Mouse (Mus musculus): ENCODE results near the gene Fgfrl1. TPM values are rescaled to one million over a fixed set of nuclear protein-coding genes. Genes with fewer than 3 reads are reported as not detected.

Fgfrl1 gene
- polyA plus RNA-seq, 1 experiment from 2014 or later = 7.0 TPM

DNA sequence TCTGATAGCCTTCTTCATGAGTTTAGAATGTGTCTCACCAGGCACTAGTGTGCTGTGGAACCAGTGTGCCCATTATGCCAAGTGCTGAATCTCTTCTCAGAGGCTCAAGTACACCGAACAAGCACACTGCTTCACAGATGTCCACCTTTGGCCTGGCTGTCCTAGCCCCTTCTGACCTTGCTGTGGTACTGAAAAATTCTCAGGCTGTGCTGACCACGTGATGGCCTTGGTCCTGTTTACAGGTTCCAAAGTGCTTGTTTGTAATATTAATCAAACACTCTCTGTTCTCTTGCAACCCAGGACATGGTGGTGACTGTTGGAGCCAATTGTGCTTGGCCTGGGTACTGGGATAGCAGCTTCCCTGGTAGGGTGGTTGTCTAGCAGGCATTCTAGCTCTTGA lies 17.6 kb upstream of the Fgfrl1 start:
- Histone ChIP-seq H3K36me3 (replicated peaks; ENCODE audit: control insufficient read depth, insufficient read depth) (0 out of 2 replicates have a peak, but pooled peaks cover 7% of the 10 kb centered on the region), H3K4me3 (replicated peaks; ENCODE audit: low read length) (no peak overlapping the region), H3K9me3 (ENCODE audit: control insufficient read depth, low read length) (no peaks in the 10 kb centered on the region), H3K9ac (no peak overlapping the region), H3K4me1 (replicated peaks; ENCODE audit: control insufficient read depth, insufficient read depth, low read length) (peaks cover 21% of the 10 kb centered on the region), H3K4me2 (replicated peaks) (no peak overlapping the region), H3K27ac (no peak overlapping the region), H3K27me3 (ENCODE audit: control insufficient read depth, insufficient read depth, low read length) (no peaks in the 10 kb centered on the region)
- 84% methylated on average over 2 of the region's 2 CpGs for WGBS
- ATAC-seq (ENCODE audit: low FRiP score) (no peak), DNase-seq (ENCODE audit: low spot score) (no peak)

DNA sequence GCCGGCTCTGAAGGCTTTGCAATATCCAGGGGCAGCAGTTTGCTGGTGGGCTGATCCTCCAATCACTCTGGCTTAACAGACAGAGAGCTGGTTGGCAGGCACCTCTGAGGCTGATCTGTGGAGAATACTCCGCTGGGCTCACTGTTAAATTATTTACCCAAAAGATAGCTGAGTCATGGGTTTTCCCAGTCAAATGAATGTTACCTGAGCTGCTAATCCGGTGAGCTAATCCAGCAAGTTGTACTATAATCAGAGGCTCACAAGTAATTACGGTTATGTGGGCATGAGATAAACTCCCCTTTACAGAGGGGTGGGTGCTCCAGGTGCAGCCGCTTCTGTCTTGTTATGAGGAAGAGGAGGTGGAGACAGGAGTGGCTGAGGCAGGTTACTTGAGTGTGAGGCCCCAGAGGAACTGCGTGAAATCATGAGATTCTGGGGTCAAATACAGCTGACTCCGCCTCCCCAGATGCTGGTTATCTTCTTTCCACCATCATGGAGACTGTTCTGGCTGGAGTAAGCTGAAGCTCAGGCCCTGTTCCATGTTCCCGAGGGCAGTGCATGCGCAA lies 16.8 kb upstream of the Fgfrl1 start, which contains the start of gene Slc26a1:
Gene Slc26a1 (minus strand): TSS at position 319 of the 566 bp plus-strand sequence.
- Histone ChIP-seq H3K4me1 (replicated peaks; ENCODE audit: control insufficient read depth, insufficient read depth, low read length) (peaks cover 14% of the 10 kb centered on the region), H3K9ac (no peak within 1 kb of the TSS), H3K4me2 (replicated peaks) (no peak within 1 kb of the TSS), H3K27me3 (ENCODE audit: control insufficient read depth, insufficient read depth, low read length) (no peaks in the 10 kb centered on the region), H3K4me3 (replicated peaks; ENCODE audit: low read length) (no peak within 1 kb of the TSS), H3K36me3 (replicated peaks; ENCODE audit: control insufficient read depth, insufficient read depth) (0 out of 2 replicates have a peak, but pooled peaks cover 7% of the 10 kb centered on the region), H3K27ac (no peak within 1 kb of the TSS), H3K9me3 (ENCODE audit: control insufficient read depth, low read length) (no peaks in the 10 kb centered on the region)
- ATAC-seq (ENCODE audit: low FRiP score) (no peak), DNase-seq (ENCODE audit: low spot score) (no peak)
- WGBS = 85% methylated on average over 9 of the region's 9 CpGs

DNA sequence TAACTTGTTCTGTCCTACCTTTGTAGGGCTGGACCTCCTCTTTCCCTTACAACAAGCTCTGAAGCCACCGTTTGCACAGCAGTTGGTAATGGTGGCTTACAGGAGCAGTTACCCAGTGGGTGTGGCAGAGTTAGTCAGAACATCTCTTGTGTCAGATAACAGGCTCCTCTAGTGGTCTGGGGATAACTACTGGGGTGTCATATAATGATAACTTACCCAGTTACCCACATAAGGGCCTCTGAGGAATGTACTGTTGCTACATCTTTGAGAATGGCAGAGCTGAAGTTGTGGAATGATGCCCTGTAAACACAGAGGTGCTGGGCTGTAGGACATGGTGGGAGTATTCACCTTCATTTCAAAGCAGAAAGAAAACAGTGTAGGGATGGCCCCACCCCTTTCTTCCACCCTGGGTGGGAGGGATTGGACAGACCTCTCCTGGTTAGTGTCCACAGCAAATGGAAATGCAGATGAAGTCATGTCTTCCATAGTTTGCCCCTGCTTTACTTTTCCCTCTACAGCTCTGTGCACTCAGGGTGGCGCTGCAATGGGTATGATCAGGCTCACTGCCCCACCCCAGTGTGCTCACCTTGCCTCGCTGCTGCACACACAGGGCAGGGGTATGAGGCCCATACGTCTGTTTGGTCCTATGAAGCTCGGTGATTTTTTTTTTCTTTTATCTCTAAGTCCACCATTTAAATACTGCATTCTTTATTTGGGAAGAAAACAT lies 15.2 kb upstream of the Fgfrl1 start:
- peak; percentile 63 for ATAC-seq (ENCODE audit: low FRiP score)
- Histone ChIP-seq H3K9ac (peak overlapping the region; percentile 69), H3K4me3 (replicated peaks; ENCODE audit: low read length) (peak overlapping the region; percentile 32), H3K9me3 (ENCODE audit: control insufficient read depth, low read length) (no peaks in the 10 kb centered on the region), H3K4me2 (replicated peaks) (peak overlapping the region; percentile 64), H3K36me3 (replicated peaks; ENCODE audit: control insufficient read depth, insufficient read depth) (no peaks in the 10 kb centered on the region), H3K4me1 (replicated peaks; ENCODE audit: control insufficient read depth, insufficient read depth, low read length) (peaks cover 14% of the 10 kb centered on the region), H3K27ac (peak overlapping the region; percentile 92), H3K27me3 (ENCODE audit: control insufficient read depth, insufficient read depth, low read length) (no peaks in the 10 kb centered on the region)
- DNase-seq (ENCODE audit: low spot score) = peak; percentile 47
- WGBS = 16% methylated on average over 5 of the region's 5 CpGs

DNA sequence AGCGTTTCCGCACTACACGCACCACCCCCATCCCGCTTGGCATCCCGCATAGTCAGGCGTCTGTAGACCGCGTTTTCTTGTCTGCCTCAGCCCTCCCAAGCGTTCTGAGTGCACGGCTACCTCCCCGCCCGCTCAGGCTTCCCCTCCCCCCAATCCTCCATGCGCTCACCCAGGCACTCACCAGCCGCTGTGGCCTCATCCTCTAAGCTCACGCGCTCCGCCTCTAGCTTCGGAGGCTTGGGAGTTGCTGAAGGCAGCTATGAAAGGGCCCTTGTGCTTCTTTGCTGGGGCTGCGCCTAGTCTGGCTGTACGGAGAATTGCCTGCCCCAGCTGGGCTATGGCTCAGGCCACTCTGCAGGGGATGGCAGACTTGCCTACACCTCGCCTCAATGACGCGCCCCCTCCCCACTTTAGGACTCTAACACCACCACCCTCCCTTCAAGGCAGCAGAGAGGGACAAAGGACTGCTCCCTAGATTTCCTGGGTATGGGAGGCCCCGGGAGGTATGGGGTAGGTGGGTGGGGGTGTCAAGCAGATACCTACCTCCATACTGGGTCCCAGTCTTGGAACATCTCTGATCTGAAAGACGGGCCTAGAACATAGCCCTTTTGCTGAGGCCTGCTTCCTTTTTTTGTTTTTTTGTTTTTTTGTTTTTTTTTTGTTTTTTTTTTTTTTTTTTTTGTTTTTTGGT lies 14.4 kb upstream of the Fgfrl1 start:
- H3K9me3 ChIP-seq (ENCODE audit: control insufficient read depth, low read length) = no peaks in the 10 kb centered on the region
- H3K4me2 ChIP-seq (replicated peaks) = peak overlapping the region; percentile 64
- whole genome bisulfite sequencing = 4% methylated on average over 25 of the region's 25 CpGs
- no peaks in the 10 kb centered on the region for H3K27me3 ChIP-seq (ENCODE audit: control insufficient read depth, insufficient read depth, low read length)
- no peaks in the 10 kb centered on the region for H3K36me3 ChIP-seq (replicated peaks; ENCODE audit: control insufficient read depth, insufficient read depth)
- ATAC-seq (ENCODE audit: low FRiP score) = peak; percentile 89
- peak overlapping the region; percentile 69 for H3K9ac ChIP-seq
- H3K27ac ChIP-seq = peak overlapping the region; percentile 92
- DNase-seq (ENCODE audit: low spot score) = peak; percentile 77
- H3K4me1 ChIP-seq (replicated peaks; ENCODE audit: control insufficient read depth, insufficient read depth, low read length) = peaks cover 14% of the 10 kb centered on the region
- peak overlapping the region; percentile 32 for H3K4me3 ChIP-seq (replicated peaks; ENCODE audit: low read length)

DNA sequence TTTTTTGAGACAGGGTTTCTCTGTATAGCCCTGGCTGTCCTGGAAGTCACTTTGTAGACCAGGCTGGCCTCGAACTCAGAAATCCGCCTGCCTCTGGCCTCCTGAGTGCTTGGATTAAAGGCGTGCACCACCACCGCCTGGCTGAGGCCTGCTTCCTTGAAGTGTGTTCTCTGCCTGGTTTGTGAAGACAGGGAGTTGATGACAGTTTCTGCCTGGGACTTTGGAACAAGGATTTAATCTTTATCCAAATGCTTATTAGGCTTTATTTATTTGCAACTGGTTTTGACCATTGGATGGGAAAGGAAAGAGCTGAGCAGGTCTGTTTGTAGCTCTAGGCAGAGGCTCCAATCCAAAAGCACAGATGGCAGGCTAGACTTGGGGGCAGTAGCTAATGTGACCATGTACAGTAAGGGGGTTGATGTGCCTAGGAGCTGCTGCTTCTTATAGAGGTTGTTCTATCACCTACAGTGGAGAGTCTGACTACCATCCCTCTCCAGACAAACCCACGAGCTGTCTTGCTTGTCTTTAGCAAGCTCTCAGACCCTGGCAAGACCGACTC lies 13.8 kb upstream of the Fgfrl1 start:
- no peak overlapping the region for H3K9ac ChIP-seq
- H3K27me3 ChIP-seq (ENCODE audit: control insufficient read depth, insufficient read depth, low read length) = no peaks in the 10 kb centered on the region
- WGBS = 92% methylated on average over 6 of the region's 6 CpGs
- H3K27ac ChIP-seq = no peak overlapping the region
- peaks cover 14% of the 10 kb centered on the region for H3K4me1 ChIP-seq (replicated peaks; ENCODE audit: control insufficient read depth, insufficient read depth, low read length)
- no peak overlapping the region for H3K4me3 ChIP-seq (replicated peaks; ENCODE audit: low read length)
- H3K9me3 ChIP-seq (ENCODE audit: control insufficient read depth, low read length) = no peaks in the 10 kb centered on the region
- no peak overlapping the region for H3K4me2 ChIP-seq (replicated peaks)
- ATAC-seq (ENCODE audit: low FRiP score) (no peak), DNase-seq (ENCODE audit: low spot score) (no peak)
- H3K36me3 ChIP-seq (replicated peaks; ENCODE audit: control insufficient read depth, insufficient read depth) = no peaks in the 10 kb centered on the region

DNA sequence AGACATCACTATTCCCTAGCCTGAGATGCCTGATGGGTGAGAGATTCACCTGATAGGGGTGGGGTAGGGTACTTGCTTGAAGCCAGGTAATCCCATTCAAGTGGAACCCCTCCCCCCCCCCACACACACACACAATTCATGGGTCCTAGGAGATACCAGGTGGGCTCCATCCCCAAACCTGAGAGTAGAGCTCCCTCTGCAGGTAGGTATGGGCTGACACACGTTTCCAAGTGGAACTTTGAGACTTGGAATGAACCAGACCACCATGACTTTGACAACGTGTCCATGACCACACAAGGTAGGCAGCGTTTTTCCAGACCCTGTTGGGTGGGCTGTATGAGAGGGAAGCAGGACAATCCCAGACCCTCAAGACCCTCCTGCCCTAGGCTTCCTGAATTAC lies 12.3 kb upstream of the Fgfrl1 start:
- DNase-seq (ENCODE audit: low spot score) (no peak), ATAC-seq (ENCODE audit: low FRiP score) (no peak)
- Histone ChIP-seq H3K9me3 (ENCODE audit: control insufficient read depth, low read length) (no peaks in the 10 kb centered on the region), H3K27ac (no peak overlapping the region), H3K36me3 (replicated peaks; ENCODE audit: control insufficient read depth, insufficient read depth) (no peaks in the 10 kb centered on the region), H3K4me3 (replicated peaks; ENCODE audit: low read length) (no peak overlapping the region), H3K9ac (no peak overlapping the region), H3K4me2 (replicated peaks) (no peak overlapping the region), H3K4me1 (replicated peaks; ENCODE audit: control insufficient read depth, insufficient read depth, low read length) (peaks cover 14% of the 10 kb centered on the region), H3K27me3 (ENCODE audit: control insufficient read depth, insufficient read depth, low read length) (no peaks in the 10 kb centered on the region)
- WGBS = 48% methylated on average over 3 of the region's 3 CpGs

DNA sequence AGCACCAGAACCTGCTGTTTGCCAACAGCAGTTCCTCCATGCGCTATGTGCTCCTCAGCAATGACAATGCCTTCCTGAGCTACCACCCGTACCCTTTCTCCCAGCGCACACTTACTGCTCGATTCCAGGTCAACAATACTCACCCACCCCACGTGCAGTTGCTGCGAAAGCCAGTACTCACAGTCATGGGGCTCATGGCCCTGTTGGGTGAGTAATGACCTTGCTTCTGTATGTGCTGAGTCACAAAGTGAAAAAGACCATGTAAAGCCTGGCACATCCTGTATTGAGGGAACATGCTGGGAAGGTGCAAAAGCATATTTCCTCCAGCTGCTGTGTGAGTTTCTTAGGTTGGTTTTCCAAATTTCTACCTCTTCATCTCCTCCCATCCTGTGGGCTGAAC lies 11.3 kb upstream of the Fgfrl1 start:
- Histone ChIP-seq H3K4me3 (replicated peaks; ENCODE audit: low read length) (no peak overlapping the region), H3K27ac (no peak overlapping the region), H3K9me3 (ENCODE audit: control insufficient read depth, low read length) (no peaks in the 10 kb centered on the region), H3K36me3 (replicated peaks; ENCODE audit: control insufficient read depth, insufficient read depth) (no peaks in the 10 kb centered on the region), H3K9ac (no peak overlapping the region), H3K4me1 (replicated peaks; ENCODE audit: control insufficient read depth, insufficient read depth, low read length) (peaks cover 14% of the 10 kb centered on the region), H3K4me2 (replicated peaks) (no peak overlapping the region), H3K27me3 (ENCODE audit: control insufficient read depth, insufficient read depth, low read length) (no peaks in the 10 kb centered on the region)
- ATAC-seq (ENCODE audit: low FRiP score) (no peak), DNase-seq (ENCODE audit: low spot score) (no peak)
- WGBS = 88% methylated on average over 6 of the region's 6 CpGs

DNA sequence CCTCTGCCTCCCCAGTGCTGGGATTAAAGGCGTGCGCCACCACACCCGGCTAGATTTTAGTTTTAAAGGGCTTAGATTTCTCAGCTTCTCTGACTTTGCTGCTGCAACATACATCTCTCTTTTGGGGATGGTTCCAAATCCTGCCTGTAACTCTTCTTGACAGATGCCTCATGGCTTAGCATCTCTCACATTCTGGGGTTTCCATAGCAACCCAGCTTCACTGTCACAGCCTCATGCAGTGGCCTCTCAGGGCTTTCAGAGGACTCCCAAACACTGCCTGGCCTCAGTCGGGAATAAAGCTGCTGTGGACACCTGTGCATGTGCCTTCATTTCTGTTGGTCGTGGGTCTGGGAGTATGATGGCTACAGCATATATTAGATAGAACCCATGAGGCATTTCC lies 3.1 kb upstream of the Fgfrl1 start:
- Histone ChIP-seq H3K27me3 (ENCODE audit: control insufficient read depth, insufficient read depth, low read length) (peaks cover 18% of the 10 kb centered on the region; the same call in 1 of the 2 replicates), H3K4me3 (replicated peaks; ENCODE audit: low read length) (no peak overlapping the region), H3K27ac (no peak overlapping the region), H3K4me1 (replicated peaks; ENCODE audit: control insufficient read depth, insufficient read depth, low read length) (no peaks in the 10 kb centered on the region), H3K9me3 (ENCODE audit: control insufficient read depth, low read length) (no peaks in the 10 kb centered on the region), H3K36me3 (replicated peaks; ENCODE audit: control insufficient read depth, insufficient read depth) (no peaks in the 10 kb centered on the region), H3K9ac (no peak overlapping the region), H3K4me2 (replicated peaks) (no peak overlapping the region)
- no peak for DNase-seq (ENCODE audit: low spot score)
- ATAC-seq (ENCODE audit: low FRiP score) = no peak
- 66% methylated on average over 5 of the region's 5 CpGs for WGBS

DNA sequence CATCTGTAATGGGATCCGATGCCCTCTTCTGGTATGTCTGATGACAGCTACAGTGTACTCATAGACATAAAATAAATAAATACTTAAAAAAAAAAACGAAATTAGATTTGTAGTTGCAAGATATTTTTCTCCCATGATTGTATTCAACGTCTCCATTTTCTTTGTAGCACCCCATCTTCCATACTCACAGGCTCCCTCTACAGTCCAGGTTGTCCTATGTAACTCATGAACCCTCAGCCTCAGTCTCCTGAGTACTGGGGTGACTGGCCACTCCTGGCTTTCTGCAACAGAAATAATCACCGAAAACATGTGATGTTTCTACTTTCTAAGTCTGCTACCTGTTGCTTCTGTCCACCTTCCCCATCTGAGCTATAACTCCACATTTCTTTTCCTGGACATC lies 1.0 kb upstream of the Fgfrl1 start:
- WGBS = 71% methylated on average over 4 of the region's 4 CpGs
- no peaks in the 10 kb centered on the region for H3K9me3 ChIP-seq (ENCODE audit: control insufficient read depth, low read length)
- H3K4me2 ChIP-seq (replicated peaks) = no peak overlapping the region
- no peak overlapping the region for H3K9ac ChIP-seq
- no peak overlapping the region for H3K27ac ChIP-seq
- 0 out of 2 replicates have a peak, but pooled peaks cover 5% of the 10 kb centered on the region for H3K4me1 ChIP-seq (replicated peaks; ENCODE audit: control insufficient read depth, insufficient read depth, low read length)
- ATAC-seq (ENCODE audit: low FRiP score) (no peak), DNase-seq (ENCODE audit: low spot score) (no peak)
- H3K27me3 ChIP-seq (ENCODE audit: control insufficient read depth, insufficient read depth, low read length) = peaks cover 30% of the 10 kb centered on the region; the same call in 1 of the 2 replicates
- H3K36me3 ChIP-seq (replicated peaks; ENCODE audit: control insufficient read depth, insufficient read depth) = no peaks in the 10 kb centered on the region
- H3K4me3 ChIP-seq (replicated peaks; ENCODE audit: low read length) = no peak overlapping the region

Measured in hindbrain, embryonic 14.5 days (tissue).